Mouse (Mus musculus): ENCODE results near the gene Gm45713.

GRCm38 (mm10) chr7:45147267-45147666 is 11.2 kb upstream of the Gm45713 start:
- TF ChIP-seq FLI1 (IDR thresholded peaks at IDR 0.05; ENCODE audit: low read length) (no peak), GATA1 (IDR thresholded peaks at IDR 0.05; ENCODE audit: borderline replicate concordance, low read length) (no peak)

Measured in megakaryocyte, embryonic 14.5 days (primary cell).